Mouse (Mus musculus) layer of hippocampus, postnatal 25 days (tissue): ENCODE measurements around the gene Abhd6. TPM values are rescaled to one million over a fixed set of nuclear protein-coding genes. Genes with fewer than 3 reads are reported as not detected.

ENCODE experiments used
- DNase-seq, 2 experiments: peaks; one replicate each; pipeline ENCODE4 v3.0.0; 2022; ENCODE audit warnings: mixed read lengths in 2 of 2, low spot score in 1 of 2; ENCODE audit errors: extremely low spot score in 1 of 2
- total RNA-seq, 2 experiments: library from RNA; stranded (reverse); gene quantifications; 2 replicates each; pipeline ENCODE4 v1.2.3; 2021

Gene Abhd6
- 10 to 100 TPM; 70.1 to 78.5 TPM for total RNA-seq

- DNase-seq = peak; percentile 82 to 83
Measured at GRCm38 (mm10) chr14:8002432-8003092, at the start of gene Abhd6. Abhd6 (plus strand) TSS chr14:8002902.

- DNase-seq = no peak
Measured at GRCm38 (mm10) chr14:7954071-7954471, 48.6 kb upstream of the Abhd6 start.

GRCm38 (mm10) chr14:7956427-7956826 is 46.3 kb upstream of the Abhd6 start:
- no peak for DNase-seq

GRCm38 (mm10) chr14:7957049-7957448 is 45.7 kb upstream of the Abhd6 start, which contains the start of gene Gm45521:
Gm45521 (plus strand) TSS chr14:7957288.
- DNase-seq = no peak

DNA sequence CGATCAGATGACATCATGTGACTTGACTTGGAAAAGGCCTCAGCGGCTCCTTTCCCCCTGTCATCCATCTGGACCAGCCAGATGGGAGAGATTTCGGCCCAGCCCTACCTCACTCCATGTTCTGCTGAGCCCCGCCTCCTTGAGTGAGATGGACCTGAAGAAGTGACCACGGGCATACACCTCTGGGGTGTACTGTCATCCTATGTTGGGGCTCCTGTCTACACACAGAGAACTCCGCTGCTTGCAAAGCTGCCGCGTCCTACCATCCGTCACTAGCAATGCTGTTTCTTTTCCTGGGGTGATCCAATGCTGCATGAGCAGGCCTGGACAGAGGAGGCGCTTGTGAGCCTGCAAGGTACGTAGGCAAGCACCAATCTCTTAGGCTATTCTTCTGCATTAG is 42.1 kb upstream of the Abhd6 start:
- DNase-seq = peak in 1 of 2 experiments; percentile 43

DNA sequence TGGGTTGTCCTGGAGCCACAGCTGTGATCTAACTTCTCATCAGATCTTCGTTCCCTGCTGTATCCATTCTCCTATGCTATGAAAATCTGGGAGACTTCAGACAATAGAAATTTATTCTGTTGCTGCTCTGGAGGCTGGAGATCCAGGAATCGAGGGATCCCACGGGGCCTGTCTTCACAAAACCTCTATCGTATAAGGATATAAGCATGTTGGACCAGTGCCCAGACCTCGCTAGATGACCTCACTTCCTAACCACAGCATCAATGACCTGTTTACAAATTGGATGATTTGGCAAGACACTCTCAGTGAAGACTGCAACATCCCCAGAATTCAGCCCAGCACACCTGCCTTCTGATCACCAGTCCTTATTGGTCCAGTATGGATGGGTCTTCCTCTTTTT is 41.0 kb upstream of the Abhd6 start:
- no peak for DNase-seq

- DNase-seq = no peak
Measured at GRCm38 (mm10) chr14:7962626-7963025, 40.1 kb upstream of the Abhd6 start.

DNA sequence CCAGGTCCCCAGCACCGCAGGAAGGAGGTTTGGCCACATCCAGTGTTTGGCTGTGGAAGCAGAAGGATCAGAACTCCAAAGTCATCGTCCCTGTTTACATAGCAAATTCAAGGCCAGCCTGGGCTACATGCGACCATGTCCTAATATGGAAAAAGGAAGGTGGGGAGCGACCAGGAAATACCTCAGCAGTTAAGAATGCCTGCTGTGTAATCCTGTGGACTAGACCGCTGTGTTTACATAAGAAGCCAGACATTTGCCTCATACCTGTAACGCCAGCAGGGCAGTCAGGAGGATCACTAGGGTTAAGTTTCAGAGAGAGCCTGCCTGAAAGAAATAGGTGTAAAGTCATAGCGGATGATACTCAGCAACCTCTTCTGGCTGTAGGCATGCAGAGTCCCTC is 39.5 kb upstream of the Abhd6 start:
- no peak for DNase-seq

DNA sequence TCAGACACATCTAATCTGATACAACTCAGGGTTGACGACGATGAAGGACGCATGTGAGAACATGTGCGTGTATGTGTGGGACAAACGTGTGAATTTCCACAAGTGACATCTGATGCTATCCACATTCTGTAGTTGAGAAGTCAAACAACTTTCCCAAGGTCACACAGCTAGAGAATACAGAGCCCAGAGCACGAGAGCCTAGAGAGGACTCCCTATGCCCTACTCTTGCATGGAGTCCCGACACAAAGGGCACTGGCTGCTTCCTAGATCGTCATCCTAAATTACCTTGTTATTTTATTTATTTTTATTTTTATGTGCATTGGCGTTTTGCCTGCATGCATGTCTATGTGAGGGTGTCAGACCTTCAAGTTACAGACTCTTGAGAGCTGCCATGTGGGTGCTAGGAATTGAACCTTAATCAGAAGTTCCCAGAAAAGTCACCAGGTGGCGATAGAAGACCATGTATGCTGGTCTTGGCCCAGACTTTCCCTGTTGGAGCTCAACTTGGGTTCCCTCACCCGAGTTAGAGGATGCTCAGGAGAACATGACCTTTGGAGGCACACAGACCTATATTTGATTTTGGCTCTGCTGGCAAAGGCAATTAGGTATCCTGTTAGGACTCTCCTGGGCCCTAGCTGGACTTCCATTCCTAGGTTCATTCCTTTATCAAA is 38.3 kb upstream of the Abhd6 start:
- peak; percentile 39 to 80 for DNase-seq

- no peak for DNase-seq
Measured at GRCm38 (mm10) chr14:7971889-7972493, 30.7 kb upstream of the Abhd6 start.

DNA sequence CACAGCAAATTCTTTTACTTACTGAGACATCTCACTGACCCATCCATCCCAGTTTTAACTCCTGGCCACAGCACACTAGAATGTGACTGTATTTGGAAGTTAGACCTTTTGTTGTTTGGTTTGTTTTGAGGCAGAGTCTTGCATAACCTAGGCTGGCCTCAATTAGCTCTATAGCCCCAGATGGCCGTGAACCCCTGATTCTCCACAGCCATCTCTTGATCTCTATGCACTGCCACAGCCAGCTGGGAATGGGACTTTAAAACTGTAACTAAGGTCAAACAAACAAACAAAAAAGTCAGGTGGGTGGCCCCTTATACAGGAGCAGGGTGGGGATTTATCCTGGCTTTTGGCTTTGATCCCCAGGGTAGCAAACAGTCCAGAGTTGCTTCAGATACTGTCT is 28.1 kb upstream of the Abhd6 start:
- DNase-seq = no peak

DNA sequence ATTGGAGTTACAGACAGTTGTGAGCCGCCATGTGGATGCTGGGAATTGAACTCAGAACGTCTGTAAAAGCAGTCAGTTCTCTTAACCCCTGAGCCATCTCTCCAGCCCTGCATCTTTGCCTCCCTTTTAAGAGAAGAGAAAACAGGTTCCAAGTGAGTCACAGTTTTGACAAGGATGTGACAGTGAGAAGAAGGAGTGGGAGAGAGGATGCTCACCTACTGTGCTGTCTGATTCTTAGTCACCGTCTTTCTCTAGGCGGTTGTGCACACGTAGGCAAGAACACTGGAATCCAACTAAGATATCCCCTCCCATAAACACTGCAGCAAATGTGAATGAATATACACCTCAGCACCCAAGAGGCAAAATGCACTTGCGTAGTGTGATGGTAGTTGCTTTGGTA is 27.5 kb upstream of the Abhd6 start:
- DNase-seq = no peak

- DNase-seq = no peak
Measured at GRCm38 (mm10) chr14:7977471-7977870, 25.2 kb upstream of the Abhd6 start.

GRCm38 (mm10) chr14:7978183-7978582 is 24.5 kb upstream of the Abhd6 start:
- no peak for DNase-seq

DNA sequence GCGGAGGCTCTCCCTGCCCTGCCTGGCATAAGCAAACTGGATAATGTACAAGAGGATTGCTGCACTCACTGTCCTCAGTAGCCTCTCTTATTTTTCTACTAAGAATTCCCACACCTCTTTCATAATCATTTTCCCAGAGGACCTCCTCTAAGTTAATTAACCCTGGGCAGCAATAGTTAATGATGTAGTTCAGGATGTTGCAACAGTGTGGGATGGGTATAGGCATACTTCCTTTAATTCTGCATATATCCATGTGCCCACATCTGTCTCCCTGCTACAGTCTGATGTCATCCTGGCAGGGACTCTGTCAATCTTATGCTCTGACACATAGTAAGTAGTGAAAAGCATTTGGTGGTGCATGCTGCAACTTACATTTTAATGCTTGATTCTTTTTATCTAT is 21.5 kb upstream of the Abhd6 start:
- DNase-seq = no peak

DNA sequence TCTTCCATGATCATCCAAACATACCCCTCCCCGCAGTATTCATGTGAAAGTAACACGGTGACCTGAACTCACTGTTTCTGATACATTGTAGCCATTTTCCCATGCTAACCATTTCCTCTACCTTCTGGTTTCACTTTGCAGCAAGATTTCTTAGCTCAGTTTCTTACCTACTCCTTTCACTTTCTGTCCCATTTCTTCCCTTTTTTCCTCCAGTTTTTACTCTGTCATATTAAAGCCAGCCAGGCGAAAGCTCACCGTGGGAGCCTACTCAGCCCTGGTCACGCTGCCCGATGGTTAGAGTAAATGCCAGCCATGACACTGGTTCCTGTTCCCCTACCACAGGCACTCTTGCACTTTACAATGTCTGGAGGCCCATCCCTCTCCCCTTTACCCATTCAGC is 15.8 kb upstream of the Abhd6 start:
- no peak for DNase-seq

DNA sequence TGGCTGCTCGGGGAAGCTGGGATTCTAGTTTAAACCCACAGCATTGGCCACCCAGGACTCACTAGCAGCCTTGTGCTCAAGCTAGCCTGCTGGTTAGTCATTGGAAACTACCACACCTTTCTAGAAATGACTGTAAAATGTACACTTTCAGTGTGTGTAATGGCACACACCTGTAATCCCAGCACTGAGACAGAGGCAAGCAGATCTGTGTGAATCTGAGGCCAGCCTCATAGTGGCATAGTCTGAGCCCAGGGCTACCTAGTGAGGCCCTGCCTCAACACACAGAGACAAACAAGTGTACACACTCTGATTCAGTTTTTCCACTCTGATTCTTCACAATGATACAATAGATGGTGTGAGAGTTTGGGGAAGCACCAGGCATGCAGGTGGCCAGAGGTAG is 13.3 kb upstream of the Abhd6 start:
- DNase-seq = no peak

GRCm38 (mm10) chr14:7989961-7990360 is 12.7 kb upstream of the Abhd6 start:
- no peak for DNase-seq

GRCm38 (mm10) chr14:7991108-7991776 is 11.5 kb upstream of the Abhd6 start:
- DNase-seq = no peak

DNA sequence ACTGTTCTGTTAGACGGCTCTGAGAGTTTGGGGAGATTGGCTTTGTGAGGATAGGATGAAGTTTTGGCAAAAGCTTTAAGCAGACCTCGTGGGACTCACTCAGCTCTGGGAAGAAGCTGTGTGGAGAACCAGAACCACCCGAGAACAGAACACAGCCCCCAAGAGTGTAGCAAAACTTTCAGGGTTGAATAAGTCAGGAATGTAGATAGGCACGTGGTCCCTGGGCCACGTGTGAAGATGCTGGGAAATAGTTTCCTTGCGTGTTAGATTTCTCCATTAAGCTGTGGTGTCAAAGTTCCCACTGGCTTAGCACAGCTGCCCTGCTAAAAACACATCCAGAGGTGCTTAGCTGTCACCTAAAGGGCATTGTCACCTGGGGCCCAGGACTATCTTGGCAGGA is 10.5 kb upstream of the Abhd6 start:
- DNase-seq = no peak

DNA sequence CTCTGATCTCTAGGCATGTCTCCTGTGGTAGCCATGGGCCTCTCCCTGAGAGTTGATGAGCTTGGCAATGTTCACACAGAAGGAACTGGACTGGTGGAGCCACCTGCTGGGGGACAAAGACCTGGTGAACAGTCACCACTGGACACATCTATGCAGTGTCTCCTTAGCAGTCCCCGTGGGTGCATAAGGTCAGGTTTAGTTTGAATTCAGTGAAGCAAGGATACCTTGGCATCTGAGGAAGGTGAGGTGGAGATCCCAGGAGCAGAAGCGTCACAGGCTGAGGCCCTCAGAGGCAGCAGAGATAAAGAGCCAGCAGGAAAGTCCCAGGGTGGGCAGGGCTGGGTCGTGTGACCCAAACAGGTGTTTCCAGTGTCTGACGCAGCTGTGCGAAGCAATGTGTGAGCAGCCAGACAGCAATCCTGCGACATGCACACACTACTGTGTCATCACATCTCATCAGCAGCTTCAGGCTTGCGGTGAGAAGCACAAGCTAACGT is 8.4 kb upstream of the Abhd6 start, which contains the start of gene Dnase1l3:
Gene Dnase1l3 (minus strand): TSS at position 303 of the 497 bp plus-strand sequence.
- peak in 1 of 2 experiments; percentile 27 for DNase-seq
